ENCODE assay signal across 9 mouse cellular contexts in the genomic region with DNA sequence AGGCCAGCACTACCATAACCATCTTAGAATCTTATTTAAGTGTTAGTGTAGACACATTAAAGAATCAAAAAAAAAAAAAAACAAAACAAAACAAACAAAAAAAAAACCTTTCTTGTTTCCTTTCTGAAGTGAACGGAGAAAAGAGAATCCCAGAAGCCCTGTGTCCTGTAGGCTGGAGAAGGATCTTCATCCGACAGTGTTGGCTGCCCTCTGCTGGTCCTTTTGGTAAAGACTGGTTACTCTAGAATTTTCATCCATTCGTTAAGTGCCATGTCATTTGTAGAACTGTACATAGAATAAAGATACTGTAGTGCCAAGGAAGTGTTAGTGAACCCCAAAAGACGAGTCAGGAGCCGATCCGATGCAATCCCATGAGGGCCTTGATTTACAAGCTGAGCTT. TPM values are rescaled to one million over a fixed set of nuclear protein-coding genes. Genes with fewer than 3 reads are reported as not detected.
DNase-seq lines count a peak whose midpoint lies in the region; ATAC-seq lines count a peak whose summit lies in the region.
"Had no signal": no experiment of that assay in that cellular context is flagged by ENCODE, and none has a peak within 500 bp of the region (broad histone marks: within the 10 kb centered on the region; RNA-seq: fewer than 3 reads in every experiment).

No protein-coding gene starts in this region.

- DNase-seq in heart, adult 18-20 months: peak; percentile 34 to 84
- DNase-seq in heart, postnatal 25 days (ENCODE audit: low spot score): no peak
- peak; percentile 83 for DNase-seq in adipocyte (ENCODE audit: low spot score)
- peak; percentile 66 for DNase-seq in embryonic facial prominence, embryonic 10.5 days (ENCODE audit: low spot score)
- DNase-seq in hindbrain, embryonic 10.5 days (ENCODE audit: low spot score): peak; percentile 36
- peak; percentile 28 to 30 for DNase-seq in layer of hippocampus, postnatal 36 days
- peak; percentile 90 for DNase-seq in midbrain, embryonic 11.5 days (ENCODE audit: low spot score, missing footprints)
- DNase-seq in telencephalon, adult 2 months (ENCODE audit: low read depth, low spot score): peak; percentile 50

- intact Hi-C loops in heart, postnatal 25 days (cut with DNase I): loop anchor here (1.0 to 10.0 kb wide), 3 partner anchors 138 to 480 kb away; no protein-coding TSS in a partner anchor

- WGBS in embryonic facial prominence, embryonic 10.5 days: 36% methylated on average over 6 of the region's 6 CpGs
- WGBS in hindbrain, embryonic 10.5 days: 31% methylated on average over 6 of the region's 6 CpGs
- 38% methylated on average over 6 of the region's 6 CpGs for WGBS in midbrain, embryonic 11.5 days

- H3K36me3 ChIP-seq in embryonic facial prominence, embryonic 10.5 days (replicated peaks): no peaks in the 10 kb centered on the region
- H3K36me3 ChIP-seq in hindbrain, embryonic 10.5 days: no peaks in the 10 kb centered on the region
- no peaks in the 10 kb centered on the region for H3K36me3 ChIP-seq in midbrain, embryonic 11.5 days (ENCODE audit: control insufficient read depth, insufficient read depth, low read length)
- H3K36me3 ChIP-seq: liver, embryonic 15.5 days had no signal

- H3K4me3 ChIP-seq in embryonic facial prominence, embryonic 10.5 days: no peak overlapping the region
- no peak overlapping the region for H3K4me3 ChIP-seq in hindbrain, embryonic 10.5 days
- no peak overlapping the region for H3K4me3 ChIP-seq in midbrain, embryonic 11.5 days (ENCODE audit: low read depth, low read length)
- H3K4me3 ChIP-seq: liver, embryonic 15.5 days had no signal

- no peak overlapping the region for H3K27ac ChIP-seq in embryonic facial prominence, embryonic 10.5 days (replicated peaks)
- H3K27ac ChIP-seq in hindbrain, embryonic 10.5 days: no peak overlapping the region
- no peak overlapping the region for H3K27ac ChIP-seq in midbrain, embryonic 11.5 days (ENCODE audit: low read depth, low read length)
- H3K27ac ChIP-seq: liver, embryonic 15.5 days had no signal

- no peaks in the 10 kb centered on the region for H3K27me3 ChIP-seq in embryonic facial prominence, embryonic 10.5 days (replicated peaks; ENCODE audit: low read depth, poor library complexity, severe bottlenecking)
- no peaks in the 10 kb centered on the region for H3K27me3 ChIP-seq in hindbrain, embryonic 10.5 days (ENCODE audit: insufficient read depth, poor library complexity, severe bottlenecking)
- no peaks in the 10 kb centered on the region for H3K27me3 ChIP-seq in midbrain, embryonic 11.5 days (ENCODE audit: control insufficient read depth, insufficient read depth, low read length)
- H3K27me3 ChIP-seq: liver, embryonic 15.5 days had no signal

- ATAC-seq in midbrain, embryonic 11.5 days (ENCODE audit: low FRiP score): peak; percentile 59; the same call in 1 of the 2 replicates

- no peak overlapping the region for H3K4me2 ChIP-seq in midbrain, embryonic 11.5 days
- H3K4me2 ChIP-seq: liver, embryonic 15.5 days had no signal

- no peak overlapping the region for H3K9ac ChIP-seq in midbrain, embryonic 11.5 days (ENCODE audit: low read length)
- H3K9ac ChIP-seq: liver, embryonic 15.5 days had no signal

- H3K9me3 ChIP-seq in embryonic facial prominence, embryonic 10.5 days: no peaks in the 10 kb centered on the region
- no peaks in the 10 kb centered on the region for H3K9me3 ChIP-seq in hindbrain, embryonic 10.5 days
- no peaks in the 10 kb centered on the region for H3K9me3 ChIP-seq in midbrain, embryonic 11.5 days (ENCODE audit: control insufficient read depth, low read length)
- H3K9me3 ChIP-seq: liver, embryonic 15.5 days had no signal

- 0 out of 2 replicates have a peak, but pooled peaks cover 3% of the 10 kb centered on the region for H3K4me1 ChIP-seq in embryonic facial prominence, embryonic 10.5 days
- H3K4me1 ChIP-seq in hindbrain, embryonic 10.5 days (replicated peaks): no peaks in the 10 kb centered on the region
- no peaks in the 10 kb centered on the region for H3K4me1 ChIP-seq in midbrain, embryonic 11.5 days (ENCODE audit: control insufficient read depth, insufficient read depth, low read length)
- H3K4me1 ChIP-seq: liver, embryonic 15.5 days had no signal

RNA-seq across cellular contexts. Expression of a gene that starts 29.0 kb away (rescaled TPM):
- 10 to 100 TPM; 11.1 to 12.3 TPM for total RNA-seq in heart, adult 18-20 months (2021)
- 10 to 100 TPM; 12.2 to 13.0 TPM for total RNA-seq in heart, postnatal 25 days (2021)
- polyA plus RNA-seq in embryonic facial prominence, embryonic 10.5 days (2016; fragmentation: Nextera tagmentation; extraction: Ambion mirVana): 33.0 and 36.3 TPM in 2 replicates
- 30.5 and 32.0 TPM in 2 replicates for polyA plus RNA-seq in hindbrain, embryonic 10.5 days (2016; fragmentation: Nextera tagmentation; extraction: Ambion mirVana)
- total RNA-seq in layer of hippocampus, postnatal 36 days (2021): 10 to 100 TPM; 22.4 to 23.7 TPM
- polyA plus RNA-seq in midbrain, embryonic 11.5 days (2014; fragmentation: Nextera tagmentation; extraction: Ambion mirVana): 25.3 and 32.8 TPM in 2 replicates
